Mouse (Mus musculus) skeletal muscle tissue, adult 2 months (tissue): ENCODE results near the gene Fbxw4.
"Not testable (repeated sequence)": the region's sequence is repeated elsewhere in the genome, so short reads cannot be mapped to it uniquely, and the experiment has no call there.

Source experiments
- DNase-seq: peaks from one replicate; pipeline ENCODE4 v3.0.0-alpha.2; 2012; ENCODE audit warnings: low read depth, low spot score

Fbxw4 gene

GRCm38 (mm10) chr19:45656810-45657595, 3.1 kb downstream of the Fbxw4 start:
- no peak for DNase-seq

GRCm38 (mm10) chr19:45655870-45656269, 4.2 kb downstream of the Fbxw4 start:
- no peak for DNase-seq

DNA sequence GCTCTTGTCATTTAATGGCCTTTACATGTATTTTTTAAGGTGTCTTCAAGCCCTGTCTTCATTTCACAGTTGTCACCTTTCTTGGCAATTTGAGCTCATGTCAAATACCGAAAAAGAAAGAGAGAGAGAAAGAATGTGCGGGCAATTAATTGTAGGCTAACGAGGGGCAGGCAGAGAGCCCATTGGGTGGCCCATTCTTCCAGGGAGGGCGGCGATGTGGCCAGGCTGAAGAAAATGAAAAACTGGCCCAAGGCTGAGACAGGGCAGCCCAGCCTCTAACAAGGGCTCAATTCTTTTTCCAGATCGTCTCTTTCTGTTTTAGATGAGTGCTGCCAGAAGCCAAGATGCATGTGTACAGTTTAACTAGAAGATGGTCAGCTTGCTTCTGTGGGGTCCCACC, 6.1 kb downstream of the Fbxw4 start:
- DNase-seq = no peak

- DNase-seq = peak; percentile 72
Measured at GRCm38 (mm10) chr19:45652286-45652988, 7.7 kb downstream of the Fbxw4 start.

DNA sequence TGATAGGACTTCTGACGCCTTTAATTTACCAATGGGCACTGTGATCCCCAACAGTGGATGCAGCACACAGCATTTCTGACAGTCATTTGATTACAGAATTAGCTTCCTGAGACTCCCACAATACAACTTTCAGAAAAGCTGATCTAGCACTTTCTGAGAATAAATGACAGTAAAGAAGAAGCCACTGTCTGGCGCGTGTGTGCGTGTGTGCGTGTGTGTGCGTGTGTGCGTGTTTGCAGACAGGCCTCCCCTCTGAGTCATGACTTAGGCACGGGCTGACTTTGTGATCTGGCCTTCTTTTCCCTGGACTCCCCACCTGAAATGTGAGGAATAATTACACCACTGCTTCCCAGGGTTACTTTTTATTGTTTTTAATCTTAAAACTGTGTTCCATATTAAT, 8.6 kb downstream of the Fbxw4 start:
- no peak for DNase-seq

DNA sequence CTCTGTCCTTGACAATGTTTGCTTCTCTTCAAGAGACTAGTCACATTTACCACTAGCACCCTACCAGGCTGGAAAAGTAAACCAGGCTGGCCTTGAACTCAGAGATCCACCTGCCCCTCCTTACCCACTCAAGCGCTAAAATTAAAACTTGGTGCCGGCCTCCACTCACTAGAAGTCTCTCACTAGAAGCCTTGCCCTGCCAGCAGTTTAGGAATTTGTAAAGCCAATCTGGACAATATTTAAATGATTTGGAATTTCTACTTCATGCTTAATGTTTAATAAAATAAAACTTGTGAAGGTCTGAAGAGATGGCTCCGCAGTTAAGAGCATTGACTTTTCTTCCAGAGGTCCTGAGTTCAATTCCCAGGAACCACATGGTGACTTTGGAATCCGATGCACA, 10.3 kb downstream of the Fbxw4 start:
- no peak for DNase-seq

- not testable (repeated sequence) for DNase-seq
Measured at GRCm38 (mm10) chr19:45648469-45648868, 11.6 kb downstream of the Fbxw4 start.

GRCm38 (mm10) chr19:45646866-45647265, 13.2 kb downstream of the Fbxw4 start:
- DNase-seq = no peak

- no peak for DNase-seq
Measured at GRCm38 (mm10) chr19:45640691-45641090, 19.4 kb downstream of the Fbxw4 start.

DNA sequence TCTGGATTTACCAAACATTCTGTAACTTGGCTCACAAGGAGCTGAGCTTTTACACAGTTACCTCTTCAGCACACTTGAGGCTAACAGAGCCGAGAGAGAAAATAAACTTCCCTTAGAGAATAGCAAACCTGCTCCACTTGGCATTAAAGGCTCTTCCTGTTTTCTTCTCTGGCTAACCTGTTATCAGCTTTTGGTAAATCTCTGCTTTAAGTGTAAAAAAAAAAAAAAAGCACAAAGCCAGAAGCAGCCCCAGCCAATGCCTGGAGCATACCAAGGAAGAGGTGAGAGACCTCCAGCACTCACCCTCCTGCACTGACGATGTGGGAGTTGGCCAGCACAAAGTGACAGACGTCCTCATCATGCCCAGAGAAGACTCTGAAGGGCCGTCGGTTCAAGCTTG, 24.2 kb downstream of the Fbxw4 start:
- DNase-seq = no peak

- no peak for DNase-seq
Measured at GRCm38 (mm10) chr19:45631584-45631983, 28.5 kb downstream of the Fbxw4 start.

DNA sequence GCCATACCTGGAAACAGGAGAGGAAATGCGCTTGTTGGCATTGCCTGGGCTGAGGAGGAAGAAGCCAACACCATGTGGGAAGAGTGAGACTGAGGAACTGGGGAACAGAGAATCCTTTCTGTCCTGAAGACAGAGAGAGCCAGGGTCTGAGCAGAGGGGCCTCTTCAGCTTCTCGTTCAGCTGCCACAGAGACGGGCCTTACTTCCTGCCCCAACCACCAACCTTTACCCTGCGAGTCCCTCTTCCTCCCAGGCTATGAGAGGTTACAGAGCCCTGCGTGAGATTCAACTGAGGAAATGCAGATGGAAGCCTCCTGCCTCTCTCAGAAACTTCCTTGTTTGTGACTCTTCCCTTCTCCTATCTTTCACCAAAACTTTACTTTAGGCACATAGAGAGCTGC, 29.2 kb downstream of the Fbxw4 start:
- no peak for DNase-seq

GRCm38 (mm10) chr19:45629219-45629618, 30.9 kb downstream of the Fbxw4 start:
- no peak for DNase-seq

DNA sequence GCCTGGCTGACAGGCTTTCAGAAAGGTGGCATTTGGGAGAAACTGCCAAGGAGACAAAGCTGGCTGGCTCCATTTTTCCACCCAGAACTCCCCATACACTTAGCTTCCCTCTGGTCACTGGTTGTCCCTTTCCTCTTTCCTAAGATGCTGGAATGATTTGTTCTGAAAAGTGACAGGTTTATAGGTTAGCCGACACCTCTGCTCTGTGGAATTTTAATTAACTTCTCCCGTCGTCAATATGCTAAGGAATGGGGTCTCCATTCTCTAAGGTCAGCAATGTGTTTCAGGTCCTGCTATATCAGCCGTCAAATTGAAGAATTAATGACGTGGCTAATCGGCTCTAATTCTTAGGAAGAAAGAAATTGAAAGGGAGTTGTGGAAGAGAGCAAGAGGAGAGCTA, 31.5 kb downstream of the Fbxw4 start:
- DNase-seq = no peak

DNA sequence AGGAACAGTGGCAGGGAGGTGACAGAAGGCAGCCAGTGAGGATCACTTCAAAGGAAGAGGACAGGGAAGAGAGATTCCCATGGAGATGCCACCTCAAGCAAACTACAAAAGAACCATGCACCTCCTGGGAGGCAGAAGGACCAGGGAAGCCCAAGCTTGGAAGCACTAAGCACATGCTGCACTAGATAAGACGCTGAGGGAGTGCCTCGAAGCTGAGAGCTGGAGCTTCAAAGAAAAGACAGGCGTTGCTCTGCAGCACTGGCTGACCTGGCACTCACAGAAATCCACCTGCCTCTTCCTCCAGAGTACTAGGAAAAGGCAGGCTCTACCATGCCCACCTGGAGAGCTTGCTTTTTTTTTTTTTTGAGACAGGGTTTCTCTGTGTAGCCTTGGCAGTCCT, 33.1 kb downstream of the Fbxw4 start:
- no peak for DNase-seq

GRCm38 (mm10) chr19:45623710-45624109, 36.4 kb downstream of the Fbxw4 start:
- no peak for DNase-seq

DNA sequence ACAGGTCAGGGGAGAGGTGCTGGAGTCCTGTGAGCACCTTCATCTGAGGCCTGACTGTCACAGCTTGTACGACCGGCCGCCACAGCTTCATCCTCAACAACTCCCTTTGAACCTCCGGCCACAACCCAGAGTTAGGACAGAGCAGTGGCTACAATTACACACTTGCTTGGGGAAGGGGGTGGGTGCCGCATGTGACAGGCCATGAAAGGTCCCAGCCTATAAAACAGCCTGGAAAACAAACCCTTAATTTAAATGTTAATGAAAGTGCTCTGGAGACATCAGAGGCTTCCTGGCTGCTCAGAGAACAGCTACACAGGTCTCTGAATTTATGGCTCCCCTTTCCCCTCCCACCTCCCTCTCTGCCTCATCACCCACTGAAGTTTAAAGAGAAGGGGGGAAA, 38.0 kb downstream of the Fbxw4 start:
- no peak for DNase-seq

DNA sequence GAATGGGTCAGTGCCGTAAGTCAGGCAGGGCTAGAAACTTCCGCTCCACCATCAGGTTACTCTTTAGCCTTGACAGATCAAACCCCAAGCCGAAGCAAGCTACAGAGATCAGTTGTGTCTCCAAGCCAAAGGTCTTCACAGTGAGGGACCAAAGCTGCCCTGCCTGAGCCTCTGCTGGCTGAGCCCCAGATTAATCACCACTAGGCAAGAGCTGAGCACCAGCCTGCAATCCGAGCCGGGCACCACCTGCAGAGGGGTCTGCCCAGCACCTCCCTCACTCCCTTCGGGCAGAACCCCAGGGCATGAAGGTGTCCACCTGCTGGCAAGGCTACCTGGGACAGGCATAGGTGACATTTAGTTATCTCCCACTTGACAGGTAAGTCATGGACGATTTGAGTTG, 39.1 kb downstream of the Fbxw4 start:
- DNase-seq = no peak

DNA sequence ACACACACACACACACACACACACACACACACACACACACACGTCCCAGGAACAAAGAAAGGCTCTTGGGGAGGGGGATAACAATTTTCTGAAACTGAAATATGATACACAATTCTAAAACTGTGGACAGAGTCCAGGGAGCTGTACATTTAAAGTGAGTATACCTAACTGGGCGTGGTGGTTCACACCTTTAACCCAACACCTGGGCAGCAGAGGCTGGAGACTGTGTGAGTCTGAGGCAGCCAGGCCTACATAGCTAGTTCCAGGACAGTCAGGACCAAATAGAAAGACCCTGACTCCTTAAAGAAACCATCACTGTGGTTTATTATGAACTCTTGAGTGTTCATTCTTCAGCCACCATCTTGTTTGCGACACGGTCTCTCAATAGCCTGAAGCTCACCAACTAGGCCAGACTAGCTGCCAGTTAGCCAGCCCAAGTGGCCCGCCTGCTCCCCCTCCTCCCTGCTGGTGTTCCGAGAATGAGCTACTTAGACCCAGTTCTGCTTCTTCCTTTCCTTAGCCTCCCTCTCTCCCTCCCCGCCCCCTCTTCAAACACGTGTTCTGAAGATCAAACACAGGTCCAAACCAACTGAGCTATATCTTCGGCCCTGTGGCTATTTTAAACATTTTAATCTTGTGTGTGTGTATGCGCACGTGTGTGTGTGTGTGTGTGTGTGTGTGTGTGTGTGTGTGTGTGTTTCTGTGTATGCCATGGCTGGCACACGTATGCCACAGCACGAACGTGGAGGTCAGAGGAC, 40.2 kb downstream of the Fbxw4 start:
- no peak for DNase-seq

DNA sequence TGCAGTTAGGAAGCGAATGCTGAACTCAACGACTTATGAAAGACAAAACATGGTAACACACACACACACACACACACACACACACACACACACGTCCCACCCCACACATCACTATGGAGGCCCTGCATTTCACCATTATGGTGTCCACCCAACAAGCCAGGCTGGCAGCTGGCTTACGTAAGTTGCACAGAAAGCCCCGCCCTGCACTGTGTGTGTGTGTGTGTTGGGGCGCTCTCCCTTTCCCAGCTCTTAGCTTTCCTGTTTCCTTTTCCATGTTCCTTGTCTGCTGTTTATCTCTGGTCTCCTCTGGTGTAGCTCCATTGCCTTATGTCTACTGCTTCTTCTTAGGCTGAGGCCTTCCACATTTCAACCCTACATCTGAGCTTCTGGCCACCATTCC, 41.9 kb downstream of the Fbxw4 start:
- DNase-seq = no peak

- DNase-seq = no peak
Measured at GRCm38 (mm10) chr19:45616735-45617134, 43.4 kb downstream of the Fbxw4 start.

DNA sequence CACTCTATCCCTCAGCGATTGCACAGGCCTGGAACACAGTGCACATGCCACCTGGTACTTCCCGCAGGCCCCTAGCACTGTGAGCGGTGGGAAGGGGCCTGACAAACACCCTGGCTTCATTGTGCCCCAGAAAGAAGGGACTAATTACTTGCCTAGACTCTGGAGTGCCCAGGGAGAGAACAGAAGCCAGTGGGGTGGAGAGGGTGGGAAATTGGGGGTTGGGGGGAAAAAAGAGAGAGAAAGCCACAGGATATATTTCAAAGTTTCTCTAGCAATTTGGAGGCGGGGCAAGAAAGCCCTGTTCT, 43.9 kb downstream of the Fbxw4 start:
- DNase-seq = no peak
